Mouse (Mus musculus) midbrain, embryonic 15.5 days (tissue): ENCODE results near the gene Hsp90b1. TPM values are rescaled to one million over a fixed set of nuclear protein-coding genes. Genes with fewer than 3 reads are reported as not detected.

ENCODE experiments used
- ATAC-seq: fragments of 200-750 bp; cut with Nextera tagmentation; replicated peaks from 2 replicates; pipeline ENCODE4 v1.8.0; 2017; ENCODE audit warnings: moderate TSS enrichment
- H3K27ac ChIP-seq: fragments of 300-500 bp; sonication (generic); 2 replicates; pipeline ENCODE4 v1.5.1; 2015; ENCODE audit warnings: mild to moderate bottlenecking, inconsistent platforms
- H3K27me3 ChIP-seq: fragments of 300-500 bp; sonication (generic); replicated peaks from 2 replicates; pipeline ENCODE4 v1.6.1; 2015; ENCODE audit warnings: inconsistent platforms
- H3K36me3 ChIP-seq: fragments of 300-500 bp; sonication (generic); replicated peaks from 2 replicates; pipeline ENCODE4 v1.6.1; 2015; ENCODE audit warnings: inconsistent platforms
- H3K4me1 ChIP-seq: fragments of 300-500 bp; sonication (generic); 2 replicates; pipeline ENCODE4 v1.6.1; 2015; ENCODE audit warnings: inconsistent platforms
- H3K4me2 ChIP-seq: fragments of 300-500 bp; sonication (generic); 2 replicates; pipeline ENCODE4 v1.6.1; 2015; ENCODE audit warnings: inconsistent platforms, mild to moderate bottlenecking, moderate library complexity
- H3K4me3 ChIP-seq: fragments of 300-500 bp; sonication (generic); 2 replicates; pipeline ENCODE4 v1.5.1; 2015; ENCODE audit warnings: mild to moderate bottlenecking, inconsistent platforms
- H3K9ac ChIP-seq: fragments of 300-500 bp; sonication (generic); 2 replicates; pipeline ENCODE4 v1.6.1; 2015; ENCODE audit warnings: mild to moderate bottlenecking, inconsistent platforms
- H3K9me3 ChIP-seq: fragments of 300-500 bp; sonication (generic); 2 replicates; pipeline ENCODE4 v1.6.1; 2016; ENCODE audit warnings: inconsistent platforms
- WGBS: fragments of 180-500 bp; shearing (Covaris S2); methylation state at CpG from one replicate; pipeline ENCODE4 v1.1.7; 2015; ENCODE audit warnings: mixed read lengths; 5-methylcytosine and 5-hydroxymethylcytosine counted together
- polyA plus RNA-seq: library from polyadenylated mRNA; unstranded; fragments of >200 nt; fragmentation: Nextera tagmentation; extraction: Ambion mirVana; gene quantifications from 2 replicates; pipeline ENCODE4 v1.2.1, GENCODE M21; 2015

Hsp90b1 gene
- 297 and 302 TPM in 2 replicates for polyA plus RNA-seq

GRCm38 (mm10) chr10:86705318-86705921, at the start of gene Hsp90b1, which contains the start of gene Ttc41:
Gene Hsp90b1 (minus strand): TSS chr10:86705509.
Gene Ttc41 (plus strand): TSS chr10:86705811.
- H3K4me2 ChIP-seq = peak within 1 kb of the TSS; percentile 67
- H3K9ac ChIP-seq = peak within 1 kb of the TSS; percentile 77
- under 1% methylated on average over 51 of the region's 51 CpGs for WGBS
- H3K36me3 ChIP-seq = peaks cover 17% of the 10 kb centered on the region; the same call in 1 of the 2 replicates
- peaks cover 44% of the 10 kb centered on the region for H3K4me1 ChIP-seq
- no peaks in the 10 kb centered on the region for H3K9me3 ChIP-seq
- H3K27ac ChIP-seq = peak within 1 kb of the TSS; percentile 93
- peak within 1 kb of the TSS; percentile 71 for H3K4me3 ChIP-seq
- peak; percentile 98 for ATAC-seq
- H3K27me3 ChIP-seq = no peaks in the 10 kb centered on the region

DNA sequence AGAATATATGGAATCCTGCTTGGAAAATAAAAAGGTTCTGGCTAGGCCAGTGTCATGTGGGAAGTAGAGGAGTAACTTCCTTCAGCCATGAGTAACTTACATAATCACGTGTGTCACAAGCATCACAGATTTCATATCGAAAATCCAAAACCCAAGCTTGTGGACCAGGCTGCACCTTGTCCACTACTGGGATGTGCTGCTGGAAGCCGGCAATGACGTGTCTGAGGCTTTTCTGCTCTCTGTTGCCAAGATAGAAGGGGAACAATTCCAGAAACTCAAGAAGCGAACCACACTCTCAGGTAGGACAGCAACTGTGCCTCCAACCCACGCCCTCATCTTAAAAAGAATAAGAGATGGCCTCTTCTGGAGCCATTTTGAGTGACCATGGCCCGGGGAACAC, 39.0 kb upstream of the Hsp90b1 start:
- ATAC-seq = no peak
- H3K4me2 ChIP-seq = no peak overlapping the region
- no peaks in the 10 kb centered on the region for H3K36me3 ChIP-seq
- H3K27me3 ChIP-seq = no peaks in the 10 kb centered on the region
- no peak overlapping the region for H3K27ac ChIP-seq
- H3K4me3 ChIP-seq = no peak overlapping the region
- 94% methylated on average over 7 of the region's 7 CpGs for WGBS
- no peaks in the 10 kb centered on the region for H3K9me3 ChIP-seq
- H3K4me1 ChIP-seq = no peaks in the 10 kb centered on the region
- H3K9ac ChIP-seq = no peak overlapping the region

GRCm38 (mm10) chr10:86742918-86743317, 37.6 kb upstream of the Hsp90b1 start:
- 82% methylated on average over 2 of the region's 2 CpGs for WGBS
- no peak for ATAC-seq
- Histone ChIP-seq H3K4me1 (no peaks in the 10 kb centered on the region), H3K36me3 (no peaks in the 10 kb centered on the region), H3K4me3 (no peak overlapping the region), H3K27me3 (no peaks in the 10 kb centered on the region), H3K4me2 (no peak overlapping the region), H3K9ac (no peak overlapping the region), H3K9me3 (no peaks in the 10 kb centered on the region), H3K27ac (no peak overlapping the region)

GRCm38 (mm10) chr10:86735036-86735435, 29.7 kb upstream of the Hsp90b1 start:
- H3K27ac ChIP-seq = no peak overlapping the region

DNA sequence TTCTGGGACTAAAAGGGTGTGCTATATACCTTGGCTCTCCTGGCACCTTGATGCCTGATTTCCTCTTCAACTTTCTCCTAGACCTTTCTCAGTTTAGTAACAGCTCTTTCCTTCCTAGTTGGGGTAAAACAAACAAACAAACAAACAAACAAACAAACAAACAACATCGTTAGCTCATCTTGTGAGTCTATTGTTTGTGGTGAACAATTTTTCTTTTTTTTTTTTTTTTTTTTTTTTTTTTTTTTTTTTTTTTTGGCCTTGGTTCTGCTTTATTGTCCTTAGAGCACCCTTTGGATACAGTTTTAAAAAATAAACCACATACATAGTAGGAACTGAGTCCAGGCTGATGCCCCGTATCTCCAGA, 26.2 kb upstream of the Hsp90b1 start:
- Histone ChIP-seq H3K27ac (no peak overlapping the region), H3K9ac (no peak overlapping the region), H3K4me1 (peaks cover 8% of the 10 kb centered on the region; the same call in 1 of the 2 replicates), H3K36me3 (no peaks in the 10 kb centered on the region), H3K9me3 (no peaks in the 10 kb centered on the region), H3K4me3 (0 out of 2 replicates have a peak overlapping the region, but pooled peaks have one; percentile 47), H3K27me3 (no peaks in the 10 kb centered on the region), H3K4me2 (peak overlapping the region; percentile 77; the same call in 1 of the 2 replicates)
- ATAC-seq = no peak
- 64% methylated on average over 2 of the region's 2 CpGs for WGBS

More at GRCm38 (mm10) chr10:86735036-86735435, 29.7 kb upstream of the Hsp90b1 start:
- no peaks in the 10 kb centered on the region for H3K27me3 ChIP-seq
- H3K4me1 ChIP-seq = peaks cover 6% of the 10 kb centered on the region; the same call in 1 of the 2 replicates
- no peaks in the 10 kb centered on the region for H3K36me3 ChIP-seq
- ATAC-seq = no peak
- WGBS = 93% methylated on average over 4 of the region's 4 CpGs
- H3K4me3 ChIP-seq = no peak overlapping the region
- no peak overlapping the region for H3K9ac ChIP-seq
- H3K4me2 ChIP-seq = no peak overlapping the region
- no peaks in the 10 kb centered on the region for H3K9me3 ChIP-seq

- 0 out of 2 replicates have a peak overlapping the region, but pooled peaks have one; percentile 50 for H3K27ac ChIP-seq
- WGBS = 11% methylated on average over 22 of the region's 22 CpGs
- H3K36me3 ChIP-seq = no peaks in the 10 kb centered on the region
- H3K27me3 ChIP-seq = no peaks in the 10 kb centered on the region
- H3K4me2 ChIP-seq = peak overlapping the region; percentile 77
- peaks cover 8% of the 10 kb centered on the region; the same call in 1 of the 2 replicates for H3K4me1 ChIP-seq
- peak overlapping the region; percentile 55 for H3K9ac ChIP-seq
- peak; percentile 55 for ATAC-seq
- no peaks in the 10 kb centered on the region for H3K9me3 ChIP-seq
- H3K4me3 ChIP-seq = peak overlapping the region; percentile 47
Observed at GRCm38 (mm10) chr10:86730823-86731499, 25.7 kb upstream of the Hsp90b1 start.

DNA sequence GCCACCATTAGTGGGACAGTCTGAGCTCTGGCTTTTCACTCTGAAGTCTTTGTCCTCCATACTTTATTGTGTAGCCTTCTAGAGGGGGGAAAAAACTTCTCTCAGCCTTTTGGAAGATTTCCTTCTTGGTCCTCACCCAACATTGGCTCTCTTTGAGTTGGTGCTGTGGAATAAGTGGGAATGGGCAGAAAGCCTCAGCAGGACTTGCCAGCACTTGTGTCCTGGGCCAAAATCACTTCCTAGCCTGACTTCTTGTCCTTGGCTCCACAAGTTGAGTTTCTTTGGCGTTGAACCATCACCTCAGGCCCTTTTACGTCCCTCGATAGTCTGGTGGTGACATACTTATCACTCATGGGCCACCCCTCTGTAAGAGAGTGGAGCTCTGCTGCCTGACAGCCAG, 22.9 kb upstream of the Hsp90b1 start:
- Histone ChIP-seq H3K27ac (no peak overlapping the region), H3K36me3 (no peaks in the 10 kb centered on the region), H3K4me3 (no peak overlapping the region), H3K27me3 (no peaks in the 10 kb centered on the region), H3K4me2 (peak overlapping the region; percentile 62; the same call in 1 of the 2 replicates), H3K9me3 (no peaks in the 10 kb centered on the region), H3K4me1 (peaks cover 8% of the 10 kb centered on the region; the same call in 1 of the 2 replicates), H3K9ac (no peak overlapping the region)
- ATAC-seq = no peak
- 86% methylated on average over 3 of the region's 3 CpGs for WGBS

GRCm38 (mm10) chr10:86727548-86727980, 22.3 kb upstream of the Hsp90b1 start:
- WGBS = 5% methylated on average over 12 of the region's 12 CpGs
- Histone ChIP-seq H3K9ac (peak overlapping the region; percentile 40), H3K27me3 (no peaks in the 10 kb centered on the region), H3K36me3 (no peaks in the 10 kb centered on the region), H3K27ac (0 out of 2 replicates have a peak overlapping the region, but pooled peaks have one; percentile 31), H3K4me2 (peak overlapping the region; percentile 62), H3K4me1 (peaks cover 8% of the 10 kb centered on the region; the same call in 1 of the 2 replicates), H3K9me3 (no peaks in the 10 kb centered on the region), H3K4me3 (peak overlapping the region; percentile 29)
- ATAC-seq = peak; percentile 91

DNA sequence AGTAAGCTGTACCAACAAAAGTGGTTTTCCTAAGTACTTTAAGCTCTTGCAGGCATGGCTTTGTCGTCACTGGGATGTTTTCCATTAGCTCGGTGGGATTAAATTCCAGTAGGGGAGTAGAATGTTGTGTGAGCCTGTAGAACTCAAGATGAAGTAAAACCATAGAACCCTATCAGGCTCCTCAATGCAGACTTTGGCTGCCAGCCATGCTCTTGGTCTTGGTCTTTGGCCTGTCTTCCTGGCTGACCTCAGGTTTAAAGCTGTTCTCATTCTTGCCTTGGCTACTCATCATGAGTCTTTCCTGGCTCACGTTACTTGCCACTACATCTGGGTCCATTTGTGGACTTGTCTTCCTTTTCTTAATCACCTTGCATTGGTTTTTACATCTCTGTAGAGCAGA, 6.8 kb upstream of the Hsp90b1 start:
- 76% methylated on average over 3 of the region's 3 CpGs for WGBS
- Histone ChIP-seq H3K36me3 (no peaks in the 10 kb centered on the region), H3K27me3 (no peaks in the 10 kb centered on the region), H3K4me2 (no peak overlapping the region), H3K9ac (no peak overlapping the region), H3K9me3 (no peaks in the 10 kb centered on the region), H3K4me1 (no peaks in the 10 kb centered on the region), H3K27ac (no peak overlapping the region), H3K4me3 (no peak overlapping the region)
- ATAC-seq = no peak

DNA sequence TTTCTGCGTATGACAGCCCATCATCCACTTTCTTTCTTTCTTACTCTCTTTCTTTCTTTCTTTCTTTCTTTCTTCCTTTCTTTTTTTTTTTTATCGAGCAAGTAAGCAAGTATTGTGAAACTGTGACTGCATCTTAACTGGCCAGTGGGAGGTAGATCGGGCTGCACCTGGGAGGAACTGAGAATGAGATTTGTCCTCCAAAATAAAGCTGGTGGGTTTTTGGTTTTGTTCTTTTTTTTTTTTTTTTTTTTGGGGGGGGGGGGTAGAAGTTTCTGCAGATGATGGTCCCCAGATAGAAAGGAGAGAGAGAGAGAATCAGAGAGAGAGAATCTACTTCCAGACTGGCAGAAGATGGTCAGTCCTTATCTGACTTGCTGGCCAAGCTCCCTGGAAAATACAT, 1.8 kb upstream of the Hsp90b1 start:
- Histone ChIP-seq H3K36me3 (peaks cover 7% of the 10 kb centered on the region; the same call in 1 of the 2 replicates), H3K9me3 (no peaks in the 10 kb centered on the region), H3K4me3 (no peak overlapping the region), H3K4me2 (peak overlapping the region; percentile 67; the same call in 1 of the 2 replicates), H3K27ac (peak overlapping the region; percentile 93; the same call in 1 of the 2 replicates), H3K9ac (no peak overlapping the region; the same call in 1 of the 2 replicates), H3K4me1 (peaks cover 31% of the 10 kb centered on the region), H3K27me3 (no peaks in the 10 kb centered on the region)
- WGBS = 86% methylated on average over 3 of the region's 3 CpGs
- no peak for ATAC-seq

- peak overlapping the region; percentile 71 for H3K4me3 ChIP-seq
- H3K9me3 ChIP-seq = no peaks in the 10 kb centered on the region
- peak overlapping the region; percentile 51 for H3K9ac ChIP-seq
- no peaks in the 10 kb centered on the region for H3K27me3 ChIP-seq
- 4% methylated on average over 33 of the region's 33 CpGs for WGBS
- peaks cover 15% of the 10 kb centered on the region; the same call in 1 of the 2 replicates for H3K36me3 ChIP-seq
- ATAC-seq = peak; percentile 93
- peaks cover 37% of the 10 kb centered on the region for H3K4me1 ChIP-seq
- H3K27ac ChIP-seq = peak overlapping the region; percentile 93
- peak overlapping the region; percentile 67 for H3K4me2 ChIP-seq
Observed at GRCm38 (mm10) chr10:86705922-86706752, 828 bp upstream of the Hsp90b1 start.
